Mouse (Mus musculus): ENCODE results near the gene Armc12. TPM values are rescaled to one million over a fixed set of nuclear protein-coding genes. Genes with fewer than 3 reads are reported as not detected.
A peak's percentile ranks its signal among the peaks of the same experiment; 100 is the strongest.
"Not testable (repeated sequence)": the region's sequence is repeated elsewhere in the genome, so short reads cannot be mapped to it uniquely, and the experiment has no call there.

The Armc12 gene
- polyA plus RNA-seq, 1 experiment from 2014 or later = not detected

DNA sequence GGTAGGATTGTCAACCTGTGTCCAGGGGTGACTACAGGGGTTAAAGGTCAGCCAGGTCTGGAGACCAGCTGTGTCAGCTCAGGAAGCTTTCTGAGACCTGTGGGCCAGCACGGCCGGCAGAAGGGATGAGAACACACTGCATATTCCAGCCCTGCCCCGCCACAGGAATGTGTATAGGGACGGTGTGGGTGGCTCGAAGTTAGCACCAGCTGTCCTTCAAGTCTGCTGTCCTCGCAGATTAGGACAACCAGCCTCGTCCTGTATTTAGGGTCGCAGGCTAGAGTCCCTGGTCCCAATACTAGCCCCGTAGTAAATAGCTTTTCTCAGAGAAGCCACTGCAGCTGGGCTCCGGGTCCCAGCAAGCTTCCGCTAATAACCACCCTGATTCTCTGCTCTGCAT is 17.9 kb downstream of the Armc12 start:
- ATAC-seq (ENCODE audit: low FRiP score, low read depth) = no peak
- no peak overlapping the region for H3K27ac ChIP-seq (replicated peaks)
- H3K36me3 ChIP-seq = no peaks in the 10 kb centered on the region
- no peak overlapping the region for H3K4me2 ChIP-seq
- H3K9ac ChIP-seq = no peak overlapping the region
- no peak overlapping the region for H3K4me3 ChIP-seq
- H3K9me3 ChIP-seq = no peaks in the 10 kb centered on the region
- 0 out of 2 replicates have a peak, but pooled peaks cover 3% of the 10 kb centered on the region for H3K4me1 ChIP-seq (replicated peaks)
- no peaks in the 10 kb centered on the region for H3K27me3 ChIP-seq
- WGBS = 79% methylated on average over 11 of the region's 11 CpGs

DNA sequence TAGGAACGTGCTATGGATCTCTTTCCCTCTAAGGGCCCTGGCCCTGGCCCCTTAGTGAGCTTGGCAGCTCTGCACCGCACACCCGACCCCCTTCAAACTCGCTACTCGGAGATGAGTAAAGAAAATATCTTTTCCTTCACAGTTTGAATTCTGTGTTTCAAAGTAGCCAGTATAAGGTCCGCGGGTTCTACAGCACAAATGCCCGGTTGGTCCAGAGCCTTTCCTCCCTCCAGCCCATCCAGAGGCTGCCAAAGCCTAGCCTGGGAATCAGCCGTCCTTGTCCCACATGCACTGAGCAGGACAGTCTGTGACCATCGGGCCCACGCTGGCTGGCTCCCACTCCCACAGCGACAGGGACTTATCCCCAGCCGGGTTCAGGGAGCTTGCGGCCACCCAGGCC is 18.5 kb downstream of the Armc12 start, which contains the start of gene Clpsl2:
Gene Clpsl2 (plus strand): TSS at position 301 of the 400 bp plus-strand sequence.
- ATAC-seq (ENCODE audit: low FRiP score, low read depth) = no peak

DNA sequence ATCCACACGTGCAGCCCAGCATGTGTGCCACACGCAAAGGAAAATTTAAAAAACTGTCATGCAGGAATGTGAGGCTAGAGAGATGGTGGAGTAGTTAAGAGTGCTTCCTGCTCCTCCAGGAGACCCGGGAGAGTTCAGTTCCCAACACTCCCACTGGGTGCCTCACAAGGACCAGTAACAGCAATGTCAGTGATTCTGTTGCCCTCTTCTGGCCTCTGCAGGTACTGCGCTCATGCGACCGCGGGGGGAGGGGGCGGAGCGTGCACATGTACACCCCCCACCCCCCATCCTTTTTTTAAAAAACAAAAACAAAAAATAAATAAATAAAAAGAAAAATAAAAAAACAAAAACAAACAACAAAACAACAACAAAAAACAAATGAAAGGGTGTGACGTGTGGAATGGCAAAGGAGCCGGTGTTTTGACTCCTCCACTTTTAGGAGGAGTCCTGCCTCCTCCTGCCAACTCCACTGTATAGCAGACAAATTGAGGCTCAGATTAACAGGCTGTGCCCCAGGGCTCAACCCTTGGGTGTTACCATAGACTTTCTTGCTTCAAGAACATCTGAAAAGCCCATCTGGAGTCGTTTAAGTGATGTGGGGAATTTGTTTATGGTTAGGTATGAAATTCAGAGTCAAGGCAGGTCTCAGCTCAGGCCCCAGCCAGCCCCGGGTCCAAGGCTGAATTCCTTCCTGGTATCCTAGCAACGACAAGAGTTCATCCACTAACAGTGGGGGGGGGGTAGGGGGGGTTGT is 22.6 kb downstream of the Armc12 start:
- WGBS = 5% methylated on average over 14 of the region's 14 CpGs
- H3K27ac ChIP-seq (replicated peaks) = no peak overlapping the region
- H3K36me3 ChIP-seq = no peaks in the 10 kb centered on the region
- no peak for ATAC-seq (ENCODE audit: low FRiP score, low read depth)
- 0 out of 2 replicates have a peak overlapping the region, but pooled peaks have one; percentile 3 for H3K4me2 ChIP-seq
- no peaks in the 10 kb centered on the region for H3K9me3 ChIP-seq
- H3K9ac ChIP-seq = no peak overlapping the region
- H3K27me3 ChIP-seq = no peaks in the 10 kb centered on the region
- H3K4me1 ChIP-seq (replicated peaks) = 0 out of 2 replicates have a peak, but pooled peaks cover 3% of the 10 kb centered on the region
- H3K4me3 ChIP-seq = no peak overlapping the region

More for the DNA sequence above, 18.5 kb downstream of the Armc12 start, which contains the start of gene Clpsl2:
- no peak within 1 kb of the TSS for H3K27ac ChIP-seq (replicated peaks)
- H3K4me3 ChIP-seq = no peak within 1 kb of the TSS
- H3K36me3 ChIP-seq = no peaks in the 10 kb centered on the region
- WGBS = 78% methylated on average over 14 of the region's 14 CpGs
- no peak within 1 kb of the TSS for H3K4me2 ChIP-seq
- H3K9ac ChIP-seq = no peak within 1 kb of the TSS
- 0 out of 2 replicates have a peak, but pooled peaks cover 3% of the 10 kb centered on the region for H3K4me1 ChIP-seq (replicated peaks)
- no peaks in the 10 kb centered on the region for H3K9me3 ChIP-seq
- no peaks in the 10 kb centered on the region for H3K27me3 ChIP-seq

DNA sequence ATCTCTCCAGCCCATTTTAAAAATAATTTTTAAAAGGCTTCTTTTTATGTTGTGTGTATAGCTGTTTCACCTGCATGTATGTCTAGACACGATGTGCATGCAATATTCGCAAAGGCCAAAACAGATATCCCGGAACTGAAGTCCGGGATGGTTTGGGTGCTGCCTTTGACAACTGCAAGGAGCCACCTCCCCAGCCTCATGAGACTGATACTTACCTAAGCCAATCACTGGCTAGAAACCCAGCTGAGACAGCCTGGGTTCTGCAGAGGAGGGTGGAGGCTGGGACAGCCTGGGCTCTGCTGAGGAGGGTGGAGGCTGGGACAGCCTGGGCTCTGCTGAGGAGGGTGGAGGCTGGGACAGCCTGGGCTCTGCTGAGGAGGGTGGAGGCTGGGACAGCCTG is 23.4 kb downstream of the Armc12 start:
- not testable (repeated sequence) for H3K4me2 ChIP-seq; ATAC-seq (ENCODE audit: low FRiP score, low read depth); H3K9ac ChIP-seq; H3K27me3 ChIP-seq; H3K4me3 ChIP-seq; H3K36me3 ChIP-seq; H3K4me1 ChIP-seq (replicated peaks); H3K27ac ChIP-seq (replicated peaks); H3K9me3 ChIP-seq
- WGBS = 91% methylated on average over 4 of the region's 4 CpGs

DNA sequence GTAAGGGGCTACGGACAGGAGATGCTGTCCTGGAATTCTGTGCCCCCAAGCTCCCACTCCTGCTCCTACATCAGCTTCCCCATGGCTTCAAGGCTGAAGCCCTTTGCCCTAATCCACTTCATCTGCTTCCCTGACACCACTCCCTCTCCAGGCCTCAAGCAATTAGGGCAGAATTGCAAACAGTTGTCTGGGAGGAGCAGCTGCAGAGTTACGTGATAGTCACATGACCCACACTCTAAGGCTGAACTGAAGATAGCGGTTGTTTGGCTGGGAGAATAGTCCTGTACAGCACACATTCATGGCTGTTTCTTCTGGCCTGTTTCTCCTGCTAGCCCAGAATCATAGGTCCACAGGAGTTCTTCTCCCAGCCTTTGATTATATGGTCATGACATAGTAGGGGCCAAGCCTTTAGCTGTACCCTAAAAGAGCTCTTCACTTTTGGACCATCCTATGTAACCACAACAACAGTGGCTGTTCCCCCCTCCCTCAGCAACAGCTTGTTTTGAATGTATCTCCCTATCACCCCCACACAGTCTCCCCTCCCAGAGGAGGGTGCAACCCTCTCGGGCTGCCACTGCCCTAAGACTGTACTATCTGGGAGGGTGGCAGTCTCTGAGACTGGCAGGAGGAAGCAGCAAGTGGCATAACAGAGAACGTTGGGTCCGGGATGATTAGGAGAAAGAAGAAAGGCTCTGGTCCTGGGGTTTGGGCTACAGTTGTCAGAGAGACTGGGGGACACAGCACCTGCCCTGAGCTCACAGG is 26.2 kb downstream of the Armc12 start:
- no peak for ATAC-seq (ENCODE audit: low FRiP score, low read depth)
- H3K9ac ChIP-seq = no peak overlapping the region
- no peaks in the 10 kb centered on the region for H3K36me3 ChIP-seq
- no peaks in the 10 kb centered on the region for H3K27me3 ChIP-seq
- no peak overlapping the region for H3K27ac ChIP-seq (replicated peaks)
- no peaks in the 10 kb centered on the region for H3K9me3 ChIP-seq
- no peak overlapping the region for H3K4me2 ChIP-seq
- no peak overlapping the region for H3K4me3 ChIP-seq
- H3K4me1 ChIP-seq (replicated peaks) = 0 out of 2 replicates have a peak, but pooled peaks cover 3% of the 10 kb centered on the region
- 63% methylated on average over 6 of the region's 6 CpGs for WGBS

DNA sequence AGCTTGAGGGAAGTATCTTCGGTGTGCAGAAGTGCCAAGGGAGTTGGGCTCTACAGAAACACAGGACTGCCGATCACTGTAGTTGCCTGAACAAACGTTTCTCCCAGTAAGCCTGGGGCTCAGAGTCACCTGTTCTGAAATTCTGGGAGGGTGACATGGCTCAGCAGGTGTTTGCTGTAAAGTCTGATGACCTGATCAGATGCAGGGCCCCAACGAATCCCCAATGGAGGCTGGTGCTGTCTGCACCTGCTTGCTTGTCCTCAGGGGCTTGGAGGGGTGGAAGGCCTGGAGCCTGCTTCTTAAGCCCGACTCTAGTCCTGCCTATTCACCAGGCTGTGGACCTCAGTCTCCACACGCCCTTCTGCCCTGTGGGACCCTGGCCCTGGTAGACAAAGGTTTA is 27.2 kb downstream of the Armc12 start:
- H3K4me2 ChIP-seq = no peak overlapping the region
- H3K9ac ChIP-seq = no peak overlapping the region
- H3K36me3 ChIP-seq = no peaks in the 10 kb centered on the region
- H3K27ac ChIP-seq (replicated peaks) = no peak overlapping the region
- no peaks in the 10 kb centered on the region for H3K9me3 ChIP-seq
- H3K4me3 ChIP-seq = no peak overlapping the region
- no peaks in the 10 kb centered on the region for H3K27me3 ChIP-seq
- WGBS = 84% methylated on average over 6 of the region's 6 CpGs
- H3K4me1 ChIP-seq (replicated peaks) = 0 out of 2 replicates have a peak, but pooled peaks cover 3% of the 10 kb centered on the region
- ATAC-seq (ENCODE audit: low FRiP score, low read depth) = no peak

DNA sequence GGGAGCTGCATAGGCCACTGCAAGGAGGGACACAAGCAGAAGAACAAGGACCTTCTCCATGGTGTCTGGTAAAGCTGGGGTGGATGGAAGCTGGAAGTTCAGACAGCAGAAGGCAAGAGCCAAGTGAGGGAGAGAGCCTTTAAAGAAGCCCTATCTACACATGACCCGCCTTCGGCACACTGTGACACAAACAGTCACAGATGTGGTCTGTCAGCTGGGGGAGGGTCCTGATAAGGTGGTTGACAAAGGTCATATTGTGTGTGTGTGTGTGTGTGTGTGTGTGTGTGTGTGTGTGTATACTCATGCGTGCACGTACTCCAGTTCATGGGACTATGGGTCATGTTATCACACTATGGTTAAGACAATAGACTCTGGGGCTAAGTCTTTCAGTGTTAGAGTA is 30.0 kb downstream of the Armc12 start, which contains the start of gene Clps:
Gene Clps (minus strand): TSS at position 169 of the 400 bp plus-strand sequence.
- no peaks in the 10 kb centered on the region for H3K27me3 ChIP-seq
- H3K9ac ChIP-seq = no peak within 1 kb of the TSS
- no peak for ATAC-seq (ENCODE audit: low FRiP score, low read depth)
- no peaks in the 10 kb centered on the region for H3K4me1 ChIP-seq (replicated peaks)
- no peak within 1 kb of the TSS for H3K4me3 ChIP-seq
- no peak within 1 kb of the TSS for H3K27ac ChIP-seq (replicated peaks)
- H3K9me3 ChIP-seq = no peaks in the 10 kb centered on the region
- WGBS = 94% methylated on average over 4 of the region's 4 CpGs
- H3K36me3 ChIP-seq = no peaks in the 10 kb centered on the region
- H3K4me2 ChIP-seq = no peak within 1 kb of the TSS

DNA sequence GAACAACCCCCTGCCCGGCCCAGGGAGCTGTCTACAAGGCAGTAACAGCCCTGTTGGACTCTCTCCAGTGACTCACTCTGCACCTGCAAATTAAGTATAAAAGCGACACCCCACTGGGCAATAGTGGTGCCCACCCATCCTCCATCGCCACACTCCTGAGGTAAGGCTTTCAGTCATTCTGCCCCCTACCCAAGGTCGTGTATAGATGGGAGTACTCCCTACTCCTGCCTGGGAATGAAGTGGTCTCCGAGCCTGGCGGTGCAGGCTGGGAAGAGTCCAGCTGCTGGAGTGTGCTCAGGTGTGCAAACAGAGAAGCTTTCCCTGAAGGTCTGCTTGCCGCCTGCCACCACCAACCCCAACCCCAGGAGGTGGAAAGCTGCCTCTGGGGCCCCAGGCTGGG is 31.0 kb downstream of the Armc12 start:
- Histone ChIP-seq H3K9me3 (no peaks in the 10 kb centered on the region), H3K27me3 (no peaks in the 10 kb centered on the region), H3K4me1 (replicated peaks) (no peaks in the 10 kb centered on the region), H3K4me2 (no peak overlapping the region), H3K9ac (no peak overlapping the region), H3K27ac (replicated peaks) (no peak overlapping the region), H3K36me3 (no peaks in the 10 kb centered on the region), H3K4me3 (no peak overlapping the region)
- ATAC-seq (ENCODE audit: low FRiP score, low read depth) = no peak
- WGBS = 68% methylated on average over 7 of the region's 7 CpGs

DNA sequence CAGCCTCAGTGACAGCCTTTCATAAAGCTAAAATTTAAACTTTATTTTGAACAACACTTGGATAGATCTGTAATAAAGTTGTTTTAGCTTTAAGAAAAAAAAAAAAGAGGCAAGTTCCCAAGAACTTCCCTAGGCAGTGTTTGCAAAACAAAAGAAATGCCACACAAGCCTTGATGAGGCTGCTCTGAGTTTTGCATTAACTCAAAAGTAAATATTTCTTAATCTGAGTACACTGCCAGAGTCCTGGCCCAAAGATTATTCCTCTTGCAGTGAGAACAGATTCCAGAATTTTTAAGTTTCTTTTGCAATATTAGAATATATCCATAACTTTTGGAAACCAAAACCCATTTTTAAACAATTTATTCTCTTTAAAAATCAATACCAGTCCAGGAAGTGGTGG is 34.6 kb downstream of the Armc12 start:
- Histone ChIP-seq H3K36me3 (no peaks in the 10 kb centered on the region), H3K4me2 (no peak overlapping the region), H3K4me1 (replicated peaks) (no peaks in the 10 kb centered on the region), H3K9me3 (no peaks in the 10 kb centered on the region), H3K27ac (replicated peaks) (no peak overlapping the region), H3K9ac (no peak overlapping the region), H3K27me3 (no peaks in the 10 kb centered on the region), H3K4me3 (no peak overlapping the region)
- ATAC-seq (ENCODE audit: low FRiP score, low read depth) = no peak

DNA sequence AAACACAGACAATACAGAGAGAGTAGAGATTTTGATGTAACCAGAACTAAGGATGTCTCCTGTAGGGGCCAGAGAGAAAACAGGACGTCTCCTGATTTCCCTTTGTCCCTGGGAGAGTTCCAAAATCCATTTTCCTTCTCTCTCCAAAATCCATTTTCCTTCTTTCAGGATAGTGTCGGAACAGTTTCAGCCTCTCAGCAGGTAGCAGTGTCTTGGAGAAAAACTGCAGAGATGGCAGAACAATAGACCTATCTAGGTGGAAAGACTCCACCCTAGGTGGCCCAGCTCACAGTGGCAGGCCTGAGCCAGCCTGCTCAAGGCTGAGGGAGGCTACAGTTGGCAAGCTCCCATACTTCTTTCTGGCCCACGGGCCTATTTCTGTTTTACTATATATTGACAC is 36.9 kb downstream of the Armc12 start:
- H3K27me3 ChIP-seq = no peaks in the 10 kb centered on the region
- no peak overlapping the region for H3K4me2 ChIP-seq
- H3K9ac ChIP-seq = no peak overlapping the region
- no peak for ATAC-seq (ENCODE audit: low FRiP score, low read depth)
- no peaks in the 10 kb centered on the region for H3K4me1 ChIP-seq (replicated peaks)
- no peak overlapping the region for H3K4me3 ChIP-seq
- 16% methylated on average over 3 of the region's 3 CpGs for WGBS
- no peaks in the 10 kb centered on the region for H3K9me3 ChIP-seq
- no peak overlapping the region for H3K27ac ChIP-seq (replicated peaks)
- no peaks in the 10 kb centered on the region for H3K36me3 ChIP-seq

DNA sequence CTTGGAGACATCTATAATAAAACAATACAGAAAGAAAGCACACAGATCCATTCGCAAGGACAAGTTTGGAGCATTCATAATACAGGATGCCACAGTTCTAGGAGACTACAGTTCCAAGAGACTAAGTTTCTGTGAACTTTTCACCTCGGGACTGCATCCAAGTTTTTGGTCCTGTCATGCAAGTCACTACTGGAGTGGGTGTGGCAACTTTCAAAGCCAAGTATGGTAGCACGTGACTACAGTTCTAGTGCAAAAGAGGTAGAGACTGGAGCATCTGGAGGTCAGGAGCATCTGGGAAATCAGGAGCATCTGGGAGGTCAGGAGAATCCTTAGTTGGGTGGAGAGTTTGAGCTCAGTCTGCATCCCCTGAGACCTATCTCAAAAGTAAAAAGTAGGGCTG is 41.3 kb downstream of the Armc12 start:
- WGBS = 84% methylated on average over 3 of the region's 3 CpGs
- no peak overlapping the region for H3K4me3 ChIP-seq
- no peak for ATAC-seq (ENCODE audit: low FRiP score, low read depth)

DNA sequence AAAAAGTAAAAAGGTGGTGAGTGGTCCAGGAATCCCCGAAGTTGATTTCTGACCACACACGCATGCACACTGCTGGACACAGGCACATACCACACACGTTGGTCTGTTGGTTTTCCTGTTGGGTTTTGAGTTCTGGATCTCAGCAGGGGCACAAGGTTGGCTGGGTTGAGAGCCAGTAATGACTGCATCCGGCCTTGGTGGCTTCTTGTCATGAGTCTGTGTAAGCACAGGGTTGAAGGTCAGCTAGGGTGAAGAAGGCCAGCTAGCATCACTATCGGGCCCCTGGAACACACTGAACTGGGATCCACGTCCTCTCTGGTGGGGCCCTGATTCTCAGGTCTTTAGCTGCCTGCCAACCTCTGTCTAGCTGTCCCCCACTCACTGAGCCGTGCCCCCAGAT is 41.9 kb downstream of the Armc12 start:
- Histone ChIP-seq H3K36me3 (no peaks in the 10 kb centered on the region), H3K4me2 (no peak overlapping the region), H3K4me3 (no peak overlapping the region), H3K9ac (no peak overlapping the region), H3K27ac (replicated peaks) (no peak overlapping the region), H3K9me3 (no peaks in the 10 kb centered on the region), H3K4me1 (replicated peaks) (peaks cover 12% of the 10 kb centered on the region), H3K27me3 (no peaks in the 10 kb centered on the region)
- ATAC-seq (ENCODE audit: low FRiP score, low read depth) = no peak
- 83% methylated on average over 7 of the region's 7 CpGs for WGBS

More for the DNA sequence above, 41.3 kb downstream of the Armc12 start:
- Histone ChIP-seq H3K4me2 (no peak overlapping the region), H3K36me3 (no peaks in the 10 kb centered on the region), H3K9ac (no peak overlapping the region), H3K4me1 (replicated peaks) (peaks cover 12% of the 10 kb centered on the region), H3K27ac (replicated peaks) (no peak overlapping the region), H3K27me3 (no peaks in the 10 kb centered on the region), H3K9me3 (no peaks in the 10 kb centered on the region)
